Mouse (Mus musculus) stomach, embryonic 14.5 days (tissue): Measurements from ENCODE around the gene Ptprk. TPM values are rescaled to one million over a fixed set of nuclear protein-coding genes. Genes with fewer than 3 reads are reported as not detected.

ENCODE experiments used
- ATAC-seq: fragments of 200-750 bp; cut with Nextera tagmentation; 2 replicates; pipeline ENCODE4 v1.8.0; 2017; ENCODE audit warnings: low read depth, moderate TSS enrichment; ENCODE audit not compliant: insufficient number of reproducible peaks, insufficient read depth, low FRiP score
- H3K27ac ChIP-seq: fragments of 300-500 bp; sonication (generic); 2 replicates; pipeline ENCODE4 v1.5.1; 2014; ENCODE audit warnings: mild to moderate bottlenecking, low read length, moderate library complexity, mixed read lengths
- H3K27me3 ChIP-seq: fragments of 300-500 bp; sonication (generic); 2 replicates; pipeline ENCODE4 v1.6.1; 2014; ENCODE audit warnings: low read length, control low read depth, mixed read lengths; ENCODE audit not compliant: control insufficient read depth, insufficient read depth
- H3K36me3 ChIP-seq: fragments of 300-500 bp; sonication (generic); 2 replicates; pipeline ENCODE4 v1.6.1; 2014; ENCODE audit warnings: mild to moderate bottlenecking, control low read depth, low read length, moderate library complexity, mixed read lengths; ENCODE audit not compliant: control insufficient read depth, insufficient read depth
- H3K4me1 ChIP-seq: fragments of 300-500 bp; sonication (generic); 2 replicates; pipeline ENCODE4 v1.6.1; 2014; ENCODE audit warnings: low read length, control low read depth, mixed read lengths; ENCODE audit not compliant: control insufficient read depth, insufficient read depth
- H3K4me2 ChIP-seq: fragments of 300-500 bp; sonication (generic); replicated peaks from 2 replicates; pipeline ENCODE4 v1.6.1; 2014; ENCODE audit warnings: low read depth, low read length, control low read depth
- H3K4me3 ChIP-seq: fragments of 300-500 bp; sonication (generic); 2 replicates; pipeline ENCODE4 v1.5.1; 2014; ENCODE audit warnings: low read depth, low read length, control low read depth
- H3K9ac ChIP-seq: fragments of 300-500 bp; sonication (generic); replicated peaks from 2 replicates; pipeline ENCODE4 v1.6.1; 2014; ENCODE audit warnings: low read depth, mild to moderate bottlenecking, control low read depth, low read length, moderate library complexity, mixed read lengths
- H3K9me3 ChIP-seq: fragments of 300-500 bp; sonication (generic); 2 replicates; pipeline ENCODE4 v1.6.1; 2016; ENCODE audit warnings: low read depth, low read length, control low read depth; ENCODE audit not compliant: control insufficient read depth
- WGBS: fragments of 180-500 bp; shearing (Covaris S2); extraction: QIAGEN DNeasy Blood & Tissue Kit; methylation state at CpG from one replicate; pipeline ENCODE4 v1.1.7; 2014; 5-methylcytosine and 5-hydroxymethylcytosine counted together
- polyA plus RNA-seq: library from polyadenylated mRNA; unstranded; fragments of >200 nt; fragmentation: Nextera tagmentation; extraction: Ambion mirVana; gene quantifications from 2 replicates; pipeline ENCODE4 v1.2.1, GENCODE M21; 2014

Gene Ptprk
- 56.2 and 67.4 TPM in 2 replicates for polyA plus RNA-seq

DNA sequence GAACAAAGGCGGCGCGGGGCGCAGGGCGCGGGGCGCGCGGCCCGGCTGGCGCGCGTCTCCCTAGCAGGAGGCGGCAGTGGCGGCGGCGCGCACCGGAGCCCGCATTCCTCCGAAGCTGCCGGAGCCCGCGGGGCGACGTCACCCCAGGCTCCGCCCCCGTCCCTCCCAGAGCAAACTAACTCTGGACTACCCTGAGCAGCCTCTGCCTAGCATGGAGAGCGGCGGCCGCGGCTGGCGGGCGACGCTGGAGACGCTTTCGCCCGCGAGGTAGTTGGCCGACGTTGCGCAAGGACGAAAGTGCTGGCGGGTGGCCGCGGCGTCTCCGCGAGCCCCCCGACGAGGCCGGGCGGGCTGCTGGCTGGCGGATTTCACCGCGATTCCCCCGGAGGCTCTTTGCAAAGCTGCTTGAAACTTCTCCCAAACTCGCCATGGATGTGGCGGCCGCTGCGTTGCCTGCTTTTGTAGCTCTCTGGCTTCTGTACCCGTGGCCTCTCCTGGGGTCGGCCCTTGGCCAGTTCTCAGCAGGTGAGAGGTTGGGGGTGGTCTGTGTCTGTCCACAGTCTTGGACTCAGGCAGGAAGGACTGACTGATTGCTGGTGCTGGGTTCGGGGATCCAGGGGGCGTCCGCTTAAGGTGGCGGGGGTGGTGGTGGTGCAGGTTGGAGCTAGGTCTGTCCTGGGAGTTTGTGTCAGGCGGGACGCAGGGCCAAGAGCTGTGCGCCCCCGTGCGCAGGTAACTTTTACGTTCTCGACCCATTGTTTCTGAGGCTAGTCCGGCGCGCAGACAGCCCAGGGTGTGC is at the start of gene Ptprk:
Gene Ptprk, plus strand, starts transcription at position 168 of the 799 bp plus-strand sequence.
- under 1% methylated on average over 77 of the region's 77 CpGs for WGBS
- Histone ChIP-seq H3K9ac (peak within 1 kb of the TSS; percentile 87), H3K4me3 (peak within 1 kb of the TSS; percentile 90), H3K9me3 (no peaks in the 10 kb centered on the region), H3K4me1 (0 out of 2 replicates have a peak, but pooled peaks cover 7% of the 10 kb centered on the region), H3K4me2 (peak within 1 kb of the TSS; percentile 56), H3K36me3 (no peaks in the 10 kb centered on the region), H3K27ac (peak within 1 kb of the TSS; percentile 95), H3K27me3 (no peaks in the 10 kb centered on the region)
- ATAC-seq = peak; percentile 96

DNA sequence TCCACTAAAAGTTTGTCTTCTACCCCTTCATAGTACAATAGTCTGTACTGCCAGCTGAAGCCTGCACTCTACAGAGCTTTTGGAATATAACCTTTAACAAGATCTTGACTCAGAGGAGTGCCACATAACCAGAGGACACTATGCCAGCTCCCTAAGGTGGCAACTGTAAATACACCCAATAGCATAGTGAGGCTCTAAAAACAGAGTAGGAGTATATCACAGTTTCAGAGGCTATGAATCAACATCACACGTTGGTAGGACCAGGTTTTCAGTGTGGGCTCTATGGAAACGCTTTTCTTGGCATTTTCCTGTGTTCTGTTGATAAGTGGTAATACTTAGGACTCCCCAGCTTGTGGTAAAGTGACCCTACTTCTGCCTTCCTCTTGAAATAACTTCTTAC is 46.8 kb upstream of the Ptprk start:
- H3K4me3 ChIP-seq = no peak overlapping the region
- no peaks in the 10 kb centered on the region for H3K27me3 ChIP-seq
- H3K36me3 ChIP-seq = no peaks in the 10 kb centered on the region
- no peak overlapping the region for H3K9ac ChIP-seq
- H3K4me1 ChIP-seq = no peaks in the 10 kb centered on the region
- ATAC-seq = no peak
- WGBS = 69% methylated on average over 2 of the region's 2 CpGs
- no peaks in the 10 kb centered on the region for H3K9me3 ChIP-seq
- H3K4me2 ChIP-seq = no peak overlapping the region
- no peak overlapping the region for H3K27ac ChIP-seq

DNA sequence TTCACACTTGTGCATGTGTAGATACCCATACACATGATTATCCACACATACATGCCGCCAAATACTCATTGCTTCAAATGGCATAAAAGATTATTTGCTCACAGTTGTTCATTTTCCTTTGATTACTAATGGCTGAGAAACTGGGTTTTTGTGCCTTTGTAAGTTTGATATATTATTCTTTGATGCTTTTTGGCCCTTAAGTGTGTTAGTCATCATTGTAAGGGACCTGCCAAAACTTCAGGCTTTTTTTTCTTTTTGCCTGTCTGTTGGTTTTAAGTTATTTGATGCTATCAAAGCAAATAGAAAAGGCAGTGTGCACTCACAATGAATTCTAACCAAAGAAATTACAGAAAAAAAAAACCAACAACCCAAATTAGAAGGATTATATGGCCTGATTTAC is 38.2 kb upstream of the Ptprk start:
- H3K36me3 ChIP-seq = no peaks in the 10 kb centered on the region
- H3K27ac ChIP-seq = no peak overlapping the region
- WGBS = 91% methylated on average over 1 of the region's 1 CpGs
- no peaks in the 10 kb centered on the region for H3K9me3 ChIP-seq
- no peak overlapping the region for H3K4me2 ChIP-seq
- no peaks in the 10 kb centered on the region for H3K27me3 ChIP-seq
- H3K4me3 ChIP-seq = no peak overlapping the region
- H3K9ac ChIP-seq = no peak overlapping the region
- ATAC-seq = no peak
- H3K4me1 ChIP-seq = no peaks in the 10 kb centered on the region

DNA sequence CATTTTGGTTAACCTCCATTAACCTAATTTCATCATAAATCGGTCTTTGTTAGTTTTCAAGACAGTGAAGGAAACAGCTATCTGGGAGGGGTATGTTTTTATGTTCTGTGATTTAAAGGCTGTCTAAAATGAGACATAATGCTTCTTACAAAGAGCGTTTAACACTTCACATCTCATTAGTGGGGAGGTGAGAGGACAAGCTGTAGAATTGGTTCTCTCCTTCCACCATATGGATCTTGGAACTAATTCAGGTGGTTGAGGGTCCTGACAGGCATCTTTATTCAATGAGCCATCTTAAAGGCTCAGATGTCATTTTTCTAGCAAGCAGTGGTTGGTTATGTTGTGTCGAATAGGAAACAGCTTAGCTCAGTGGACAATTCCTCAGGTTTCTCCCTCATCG is 19.9 kb upstream of the Ptprk start:
- Histone ChIP-seq H3K4me3 (no peak overlapping the region), H3K27ac (no peak overlapping the region), H3K4me1 (no peaks in the 10 kb centered on the region), H3K27me3 (no peaks in the 10 kb centered on the region), H3K36me3 (no peaks in the 10 kb centered on the region), H3K9me3 (no peaks in the 10 kb centered on the region), H3K9ac (no peak overlapping the region), H3K4me2 (no peak overlapping the region)
- ATAC-seq = no peak
- WGBS = 60% methylated on average over 4 of the region's 4 CpGs

DNA sequence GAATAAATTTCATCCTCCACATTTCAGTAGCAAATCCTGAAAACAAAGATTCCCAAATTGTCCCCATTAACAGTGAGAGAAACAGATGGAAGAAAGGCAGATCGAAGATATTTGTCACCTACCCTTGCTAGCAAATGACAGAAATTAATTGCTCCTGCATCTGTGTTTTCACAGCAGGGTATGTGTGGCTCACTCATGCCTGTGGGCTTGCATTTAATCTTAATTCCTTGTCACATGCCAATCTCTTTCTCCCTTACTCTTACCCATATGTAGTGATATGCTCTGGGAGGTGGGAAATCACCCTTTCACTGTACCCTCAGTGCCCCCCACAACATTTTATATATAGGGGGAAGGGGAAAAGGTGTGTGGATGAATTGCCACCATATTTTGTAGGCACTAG is 15.4 kb upstream of the Ptprk start:
- no peak for ATAC-seq
- Histone ChIP-seq H3K9ac (no peak overlapping the region), H3K27ac (no peak overlapping the region), H3K4me2 (no peak overlapping the region), H3K4me1 (no peaks in the 10 kb centered on the region), H3K4me3 (no peak overlapping the region), H3K27me3 (no peaks in the 10 kb centered on the region), H3K36me3 (no peaks in the 10 kb centered on the region), H3K9me3 (no peaks in the 10 kb centered on the region)
- WGBS = 78% methylated on average over 1 of the region's 1 CpGs

DNA sequence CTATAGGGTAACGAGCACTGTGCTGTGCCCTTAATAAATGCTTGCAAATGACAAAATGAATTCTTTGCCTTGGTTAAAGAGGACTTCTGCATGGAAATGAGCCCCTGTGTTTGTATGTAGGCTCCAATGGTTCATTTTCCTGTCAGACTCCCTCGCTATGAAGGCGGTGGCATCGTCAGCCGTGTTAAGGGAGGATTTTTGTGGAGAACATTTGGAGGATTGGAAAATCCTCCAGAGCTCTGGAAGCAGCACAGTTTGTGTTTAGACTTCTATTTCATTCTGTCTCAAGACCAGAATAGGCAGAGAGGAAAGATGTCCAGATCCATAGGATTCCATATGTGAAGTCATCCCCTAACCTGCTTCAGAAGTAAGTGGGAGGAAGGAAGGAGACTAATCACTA is 6.6 kb upstream of the Ptprk start:
- ATAC-seq = no peak
- Histone ChIP-seq H3K9me3 (no peaks in the 10 kb centered on the region), H3K4me1 (no peaks in the 10 kb centered on the region), H3K36me3 (no peaks in the 10 kb centered on the region), H3K4me3 (no peak overlapping the region), H3K27ac (no peak overlapping the region), H3K27me3 (no peaks in the 10 kb centered on the region), H3K9ac (no peak overlapping the region), H3K4me2 (no peak overlapping the region)
- 83% methylated on average over 5 of the region's 5 CpGs for WGBS

DNA sequence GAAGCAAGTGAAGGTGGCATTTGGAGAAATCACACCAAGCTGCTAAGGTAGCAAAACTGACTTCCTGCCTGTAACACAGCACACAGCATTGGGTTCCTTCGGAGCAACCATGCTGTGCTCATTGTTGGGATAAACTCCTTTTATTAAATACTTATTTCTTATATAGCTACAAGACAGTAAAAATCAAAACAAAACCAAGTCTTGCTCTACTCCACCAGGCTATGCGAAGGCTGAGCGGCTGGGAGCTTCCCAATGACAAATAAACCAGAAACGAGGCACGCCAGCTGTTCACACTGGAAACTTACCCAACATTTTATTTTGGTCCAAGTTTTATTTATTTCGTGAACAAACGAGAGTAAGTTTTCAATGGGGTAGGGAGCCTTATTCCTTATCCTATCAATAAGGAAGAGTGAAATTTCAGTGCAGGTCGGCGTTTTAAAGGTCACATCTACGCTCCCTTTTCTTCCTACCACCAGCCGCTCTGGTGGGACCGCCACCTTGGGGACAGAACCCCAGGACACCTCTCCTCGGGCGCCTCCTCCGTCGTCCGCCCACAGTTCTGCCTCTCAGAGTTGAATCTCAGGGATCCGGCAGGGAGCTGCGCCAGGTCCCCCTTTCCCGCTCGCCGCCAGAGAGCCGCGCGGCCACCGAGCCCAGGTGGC is 498 bp upstream of the Ptprk start:
- ATAC-seq = peak; percentile 48; the same call in 1 of the 2 replicates

DNA sequence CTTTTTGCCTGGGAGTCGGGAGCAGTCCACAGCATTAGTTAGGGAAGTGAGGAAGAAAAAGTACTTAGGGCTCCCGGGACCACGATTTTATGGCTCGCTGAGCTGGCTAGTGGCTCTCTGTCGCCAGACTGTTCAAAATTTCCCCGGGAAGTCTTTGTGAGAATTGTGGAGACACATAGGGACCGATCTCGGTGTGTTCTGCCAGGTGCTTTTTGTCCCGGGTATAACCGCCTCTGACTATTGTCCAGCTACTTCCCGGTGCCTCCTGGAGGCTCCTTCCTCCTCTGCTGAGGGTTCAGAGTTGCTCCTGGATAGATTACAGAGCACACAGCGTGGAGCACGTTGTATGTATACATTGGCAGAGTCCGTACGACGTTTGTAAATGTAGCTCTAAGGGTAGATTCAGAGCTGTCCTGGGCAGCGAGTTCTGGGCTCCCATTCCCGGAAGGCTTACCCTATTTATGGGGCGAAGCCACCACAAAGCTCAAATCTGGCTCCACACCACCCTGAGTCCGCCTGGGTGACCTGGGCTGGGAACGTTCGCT is 943 bp downstream of the Ptprk start:
- H3K9ac ChIP-seq = peak overlapping the region; percentile 87
- H3K4me3 ChIP-seq = peak overlapping the region; percentile 90
- peak overlapping the region; percentile 95 for H3K27ac ChIP-seq
- H3K4me1 ChIP-seq = 0 out of 2 replicates have a peak, but pooled peaks cover 7% of the 10 kb centered on the region
- no peaks in the 10 kb centered on the region for H3K27me3 ChIP-seq
- H3K9me3 ChIP-seq = no peaks in the 10 kb centered on the region
- under 1% methylated on average over 22 of the region's 22 CpGs for whole genome bisulfite sequencing
- ATAC-seq = peak; percentile 12; the same call in 1 of the 2 replicates
- H3K4me2 ChIP-seq = peak overlapping the region; percentile 56
- H3K36me3 ChIP-seq = no peaks in the 10 kb centered on the region

More for the DNA sequence above, 498 bp upstream of the Ptprk start:
- H3K27ac ChIP-seq = peak overlapping the region; percentile 95
- H3K4me2 ChIP-seq = peak overlapping the region; percentile 56
- peak overlapping the region; percentile 90 for H3K4me3 ChIP-seq
- 2% methylated on average over 26 of the region's 26 CpGs for WGBS
- no peaks in the 10 kb centered on the region for H3K27me3 ChIP-seq
- H3K9ac ChIP-seq = peak overlapping the region; percentile 87
- H3K9me3 ChIP-seq = no peaks in the 10 kb centered on the region
- no peaks in the 10 kb centered on the region for H3K36me3 ChIP-seq
- H3K4me1 ChIP-seq = 0 out of 2 replicates have a peak, but pooled peaks cover 7% of the 10 kb centered on the region
